Mouse (Mus musculus) intestine, postnatal 0 days (tissue): ENCODE measurements around the gene Mxd4. TPM values are rescaled to one million over a fixed set of nuclear protein-coding genes. Genes with fewer than 3 reads are reported as not detected.

Experiments used
- ATAC-seq: fragments of 200-750 bp; cut with Nextera tagmentation; 2 replicates; pipeline ENCODE4 v1.8.0; 2017; ENCODE audit warnings: mild to moderate bottlenecking, moderate TSS enrichment, moderate library complexity
- H3K27ac ChIP-seq: fragments of 300-500 bp; sonication (generic); 2 replicates; pipeline ENCODE4 v1.5.1; 2014; ENCODE audit warnings: mild to moderate bottlenecking, low read depth, low read length, moderate library complexity
- H3K27me3 ChIP-seq: fragments of 300-500 bp; sonication (generic); replicated peaks from 2 replicates; pipeline ENCODE4 v1.6.1; 2014; ENCODE audit warnings: low read length, mixed read lengths; ENCODE audit not compliant: control insufficient read depth, insufficient read depth
- H3K36me3 ChIP-seq: fragments of 300-500 bp; sonication (generic); 2 replicates; pipeline ENCODE4 v1.6.1; 2014; ENCODE audit warnings: mild to moderate bottlenecking, moderate library complexity; ENCODE audit not compliant: control insufficient read depth, insufficient read depth
- H3K4me1 ChIP-seq: fragments of 300-500 bp; sonication (generic); replicated peaks from 2 replicates; pipeline ENCODE4 v1.6.1; 2014; ENCODE audit warnings: antibody characterized with exemption, low read length, mixed read lengths; ENCODE audit not compliant: control insufficient read depth, insufficient read depth
- H3K4me2 ChIP-seq: fragments of 300-500 bp; sonication (generic); replicated peaks from 2 replicates; pipeline ENCODE4 v1.6.1; 2014; ENCODE audit warnings: low read depth, mild to moderate bottlenecking, moderate library complexity
- H3K4me3 ChIP-seq: fragments of 300-500 bp; sonication (generic); 2 replicates; pipeline ENCODE4 v1.5.1; 2014; ENCODE audit warnings: low read depth, low read length
- H3K9ac ChIP-seq: fragments of 300-500 bp; sonication (generic); 2 replicates; pipeline ENCODE4 v1.6.1; 2014; ENCODE audit warnings: mild to moderate bottlenecking, low read depth, low read length
- H3K9me3 ChIP-seq: fragments of 300-500 bp; sonication (generic); 2 replicates; pipeline ENCODE4 v1.6.1; 2016; ENCODE audit warnings: mixed run types; ENCODE audit not compliant: control insufficient read depth
- CTCF ChIP-seq: sonication (generic); IDR thresholded peaks from 2 replicates; pipeline ENCODE4 v1.5.1; 2016; ENCODE audit warnings: low read depth, mild to moderate bottlenecking, control low read depth, antibody characterized with exemption, moderate library complexity
- WGBS: fragments of 180-500 bp; shearing (Covaris S2); extraction: QIAGEN DNeasy Blood & Tissue Kit; methylation state at CpG from one replicate; pipeline ENCODE4 v1.1.7; 2014; 5-methylcytosine and 5-hydroxymethylcytosine counted together
- polyA plus RNA-seq: library from polyadenylated mRNA; unstranded; fragments of >200 nt; fragmentation: Nextera tagmentation; extraction: Ambion mirVana; gene quantifications from 2 replicates; pipeline ENCODE4 v1.2.1, GENCODE M21; 2015

Gene Mxd4
- polyA plus RNA-seq, 1 experiment from 2014 or later = 14.1 TPM

DNA sequence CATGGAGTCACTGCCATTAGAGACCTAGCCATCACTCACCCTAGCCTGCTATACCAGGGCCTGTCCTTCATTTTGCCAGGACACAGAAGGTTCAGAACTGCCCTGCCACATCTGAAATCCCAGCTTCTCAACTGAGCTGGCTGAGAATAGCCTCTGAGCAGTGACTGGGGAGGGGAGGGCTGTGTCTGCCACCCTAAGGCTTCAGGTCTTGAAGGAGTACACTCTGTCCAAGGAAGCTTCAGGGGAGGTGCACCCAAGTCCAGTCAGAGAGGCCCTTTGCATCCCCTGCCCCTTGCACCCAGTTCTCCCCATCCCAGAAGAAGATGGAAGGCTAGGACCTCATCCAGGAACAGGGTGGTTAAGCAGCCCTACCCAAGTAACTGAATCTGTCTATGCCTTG lies 1.7 kb downstream of the Mxd4 start:
- no peak for ATAC-seq
- H3K27me3 ChIP-seq = no peaks in the 10 kb centered on the region
- no peak for TF ChIP-seq CTCF
- peaks cover 11% of the 10 kb centered on the region; the same call in 1 of the 2 replicates for H3K36me3 ChIP-seq
- H3K27ac ChIP-seq = no peak overlapping the region
- 0 out of 2 replicates have a peak overlapping the region, but pooled peaks have one; percentile 85 for H3K9ac ChIP-seq
- H3K4me2 ChIP-seq = peak overlapping the region; percentile 93
- H3K4me3 ChIP-seq = peak overlapping the region; percentile 89; the same call in 1 of the 2 replicates
- peaks cover 11% of the 10 kb centered on the region for H3K4me1 ChIP-seq
- H3K9me3 ChIP-seq = no peaks in the 10 kb centered on the region

DNA sequence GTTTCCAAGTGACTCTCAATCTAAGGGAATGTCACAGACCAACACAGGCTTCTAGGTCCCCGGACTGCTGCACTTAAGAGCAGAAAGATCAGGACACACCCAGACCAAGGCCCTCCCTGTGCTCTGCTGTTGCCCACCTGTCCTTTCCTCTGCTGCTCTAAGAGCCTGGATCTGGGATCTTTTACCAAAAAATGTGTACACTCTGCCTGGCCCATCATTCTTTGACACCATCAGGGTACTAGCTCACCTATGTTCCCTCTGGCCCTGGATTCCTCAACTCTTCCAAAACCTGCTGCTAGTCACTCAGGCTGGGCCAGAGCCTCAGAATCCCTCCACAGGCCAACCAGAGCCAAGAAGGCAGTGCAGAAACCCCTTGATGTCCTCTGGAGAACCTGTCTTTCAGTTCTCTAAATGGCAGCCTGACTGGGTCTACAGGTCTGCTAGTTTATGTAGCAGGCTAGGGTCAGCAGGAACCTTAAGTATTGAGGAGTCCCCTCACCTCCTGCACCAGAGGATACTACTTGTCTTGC lies 2.4 kb downstream of the Mxd4 start:
- H3K4me2 ChIP-seq = no peak overlapping the region
- WGBS = 88% methylated on average over 1 of the region's 1 CpGs
- no peaks in the 10 kb centered on the region for H3K9me3 ChIP-seq
- H3K27me3 ChIP-seq = no peaks in the 10 kb centered on the region
- no peak for TF ChIP-seq CTCF
- no peak overlapping the region for H3K4me3 ChIP-seq
- no peak overlapping the region for H3K27ac ChIP-seq
- H3K36me3 ChIP-seq = peaks cover 14% of the 10 kb centered on the region
- H3K9ac ChIP-seq = no peak overlapping the region
- ATAC-seq = no peak
- H3K4me1 ChIP-seq = peaks cover 11% of the 10 kb centered on the region

DNA sequence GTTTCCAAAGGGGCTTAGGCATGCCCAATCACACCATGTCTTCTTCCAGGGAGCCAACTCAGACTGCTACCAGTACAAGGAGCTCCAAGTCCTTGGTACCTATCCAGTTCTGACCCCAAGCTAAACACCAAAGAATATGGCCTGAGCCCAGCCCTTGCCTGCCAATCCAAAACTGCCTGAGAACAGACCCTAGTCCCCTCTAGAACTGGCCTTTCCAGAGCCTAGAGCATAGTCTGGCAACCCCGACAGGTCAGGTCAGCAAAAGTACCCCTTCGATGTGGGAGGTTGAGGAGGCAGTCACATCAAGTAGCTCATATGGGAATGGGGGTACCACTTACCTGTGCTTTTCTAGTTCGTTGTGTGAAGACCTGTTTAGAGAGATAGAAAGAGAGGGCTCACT lies 3.5 kb downstream of the Mxd4 start:
- H3K27me3 ChIP-seq = no peaks in the 10 kb centered on the region
- H3K4me2 ChIP-seq = no peak overlapping the region
- no peak overlapping the region for H3K27ac ChIP-seq
- peaks cover 11% of the 10 kb centered on the region for H3K4me1 ChIP-seq
- no peaks in the 10 kb centered on the region for H3K9me3 ChIP-seq
- H3K9ac ChIP-seq = no peak overlapping the region
- no peak for ATAC-seq
- TF ChIP-seq CTCF = no peak
- 99% methylated on average over 3 of the region's 3 CpGs for WGBS
- H3K36me3 ChIP-seq = peaks cover 19% of the 10 kb centered on the region
- H3K4me3 ChIP-seq = no peak overlapping the region

DNA sequence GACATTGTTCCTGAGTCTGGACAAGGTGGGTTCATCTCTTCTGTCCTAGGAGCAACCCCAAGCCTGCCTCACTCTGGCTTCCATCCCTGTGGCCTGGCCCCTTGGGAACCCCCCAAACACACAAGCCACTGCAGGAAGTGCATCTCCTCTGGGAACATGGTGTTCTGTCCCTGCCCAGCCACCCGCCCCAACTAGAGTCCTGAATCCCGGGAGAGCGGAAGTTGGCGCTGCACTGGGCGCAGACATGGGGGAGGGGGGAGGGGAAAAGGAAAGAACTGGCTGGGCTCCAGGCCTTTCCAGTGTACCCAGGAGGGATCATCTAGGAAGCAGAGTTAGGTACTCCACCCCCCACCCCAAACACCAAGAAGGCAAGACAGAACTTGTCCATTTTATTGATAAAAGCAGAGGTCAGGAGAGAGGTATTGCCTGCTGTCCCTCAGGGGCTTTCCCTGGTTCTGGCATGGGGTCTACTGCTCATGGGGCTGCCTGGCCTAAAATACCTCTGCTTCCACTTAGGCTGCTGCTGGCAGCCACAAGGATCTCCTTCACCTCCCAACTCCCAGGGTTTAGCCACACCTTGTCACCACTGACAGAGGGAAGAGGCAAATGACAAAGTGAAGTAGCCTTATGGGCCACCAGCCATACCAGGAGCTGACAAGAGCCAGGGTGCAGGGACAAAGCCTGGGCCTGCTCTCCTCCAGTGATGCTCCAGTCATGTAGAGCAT lies 4.2 kb downstream of the Mxd4 start:
- no peaks in the 10 kb centered on the region for H3K27me3 ChIP-seq
- no peaks in the 10 kb centered on the region for H3K9me3 ChIP-seq
- H3K4me2 ChIP-seq = no peak overlapping the region
- no peak overlapping the region for H3K9ac ChIP-seq
- TF ChIP-seq CTCF = no peak
- 76% methylated on average over 5 of the region's 5 CpGs for WGBS
- no peak for ATAC-seq
- peaks cover 26% of the 10 kb centered on the region for H3K36me3 ChIP-seq
- H3K4me1 ChIP-seq = peaks cover 11% of the 10 kb centered on the region; the same call in 1 of the 2 replicates
- no peak overlapping the region for H3K4me3 ChIP-seq
- no peak overlapping the region for H3K27ac ChIP-seq

DNA sequence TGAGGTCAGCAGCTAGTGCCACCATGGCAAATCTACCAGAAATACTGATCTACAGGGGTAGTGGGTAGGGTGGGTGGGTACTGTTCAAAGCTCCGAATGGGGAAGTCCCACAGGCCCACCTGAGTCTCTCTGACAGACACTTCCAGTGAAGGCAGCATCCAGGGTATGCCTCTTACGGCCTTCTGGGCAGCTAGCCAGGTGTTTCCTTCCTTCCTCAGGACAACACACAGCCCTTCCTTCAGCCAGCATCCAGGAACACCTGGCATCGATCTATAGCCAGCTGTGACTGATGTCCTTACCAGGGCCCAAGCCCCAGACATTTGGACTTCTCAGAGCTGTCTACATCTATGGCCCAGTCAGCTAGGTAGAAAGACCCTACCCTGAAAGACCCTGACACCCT lies 5.0 kb downstream of the Mxd4 start:
- H3K4me2 ChIP-seq = no peak overlapping the region
- no peaks in the 10 kb centered on the region for H3K9me3 ChIP-seq
- no peak overlapping the region for H3K4me3 ChIP-seq
- no peak overlapping the region for H3K9ac ChIP-seq
- no peak overlapping the region for H3K27ac ChIP-seq
- no peak for ATAC-seq
- no peak for TF ChIP-seq CTCF
- 66% methylated on average over 3 of the region's 3 CpGs for WGBS
- peaks cover 11% of the 10 kb centered on the region; the same call in 1 of the 2 replicates for H3K4me1 ChIP-seq
- no peaks in the 10 kb centered on the region for H3K27me3 ChIP-seq
- H3K36me3 ChIP-seq = peaks cover 34% of the 10 kb centered on the region

DNA sequence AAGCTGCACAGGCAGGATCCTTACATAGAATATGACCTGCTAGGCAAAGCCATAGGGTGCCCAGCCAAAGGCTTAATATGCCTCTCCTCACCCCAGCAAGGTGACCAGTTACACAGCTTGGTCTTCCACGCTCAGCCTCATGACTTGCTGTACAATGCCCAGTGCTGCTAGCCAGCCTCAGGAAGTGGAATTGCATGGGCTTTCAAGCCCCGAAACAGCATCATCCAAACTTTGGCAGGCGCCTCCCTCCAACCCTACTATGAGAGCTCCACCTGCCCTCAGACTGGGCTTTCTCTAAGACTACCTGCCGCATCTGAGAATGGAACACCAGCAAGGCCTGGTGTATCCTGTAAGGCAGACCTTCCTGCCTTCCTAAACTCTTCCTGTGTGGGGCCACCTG lies 9.7 kb downstream of the Mxd4 start:
- Histone ChIP-seq H3K27ac (no peak overlapping the region), H3K36me3 (peaks cover 62% of the 10 kb centered on the region), H3K4me1 (0 out of 2 replicates have a peak, but pooled peaks cover 4% of the 10 kb centered on the region), H3K27me3 (no peaks in the 10 kb centered on the region), H3K4me2 (no peak overlapping the region), H3K9me3 (no peaks in the 10 kb centered on the region), H3K9ac (no peak overlapping the region), H3K4me3 (no peak overlapping the region)
- no peak for ATAC-seq
- 91% methylated on average over 4 of the region's 4 CpGs for WGBS
- no peak for TF ChIP-seq CTCF
